Mouse (Mus musculus): ENCODE results near the gene Armc7. TPM values are rescaled to one million over a fixed set of nuclear protein-coding genes. Genes with fewer than 3 reads are reported as not detected.
A peak's percentile ranks its signal among the peaks of the same experiment; 100 is the strongest.
"Not testable (repeated sequence)": the region's sequence is repeated elsewhere in the genome, so short reads cannot be mapped to it uniquely, and the experiment has no call there.

Gene Armc7
- total and polyA plus RNA-seq, 3 experiments = 1.9 to 3.3 (median 2.7) TPM

GRCm38 (mm10) chr11:115518693-115519092, 43.2 kb downstream of the Armc7 start:
- 54% methylated on average over 9 of the region's 9 CpGs for WGBS
- Histone ChIP-seq H3K4me1 (ENCODE audit: control insufficient read depth, insufficient read depth, low read length) (peaks cover 2% of the 10 kb centered on the region; the same call in 1 of the 2 replicates), H3K27ac (no peak overlapping the region)

DNA sequence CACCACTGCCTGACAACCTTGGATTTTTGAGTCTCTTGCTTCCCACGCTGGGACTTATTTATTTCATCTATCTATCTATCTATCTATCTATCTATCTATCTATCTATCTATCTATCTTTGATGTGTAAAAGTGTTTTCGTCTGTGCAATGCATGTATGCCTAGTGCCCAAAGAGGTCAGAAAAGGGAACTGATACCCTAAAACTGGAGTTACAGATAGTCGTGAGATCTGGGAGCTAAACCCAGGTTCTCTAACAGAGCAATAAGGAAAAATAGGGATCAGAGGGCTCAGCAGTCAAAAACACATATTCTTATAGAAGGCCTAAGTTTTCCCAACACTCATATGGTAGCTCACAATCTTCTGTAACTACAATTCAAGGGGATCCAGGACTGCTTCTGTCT, 44.1 kb downstream of the Armc7 start:
- no peaks in the 10 kb centered on the region for H3K79me2 ChIP-seq (replicated peaks; ENCODE audit: control insufficient read depth, insufficient read depth, low read length)
- H3K4me1 ChIP-seq (ENCODE audit: control insufficient read depth, insufficient read depth, low read length) = peaks cover 2% of the 10 kb centered on the region; the same call in 1 of the 2 replicates
- H3K36me3 ChIP-seq (ENCODE audit: control insufficient read depth, insufficient read depth, low read length) = peaks cover 1% of the 10 kb centered on the region
- H3K4me3 ChIP-seq = no peak overlapping the region
- TF ChIP-seq EP300 (IDR thresholded peaks at IDR 0.05; ENCODE audit: insufficient read depth, low read depth, low read length) = no peak
- TF ChIP-seq CTCF (IDR thresholded peaks at IDR 0.05) = no peak
- TF ChIP-seq POLR2A (IDR thresholded peaks at IDR 0.05; ENCODE audit: insufficient read depth, low read depth, low read length) = no peak
- intact Hi-C loops (cut with DNase I) = no loop called here
- no peak overlapping the region for H3K9ac ChIP-seq (ENCODE audit: low read depth, low read length)
- no peaks in the 10 kb centered on the region for H3K27me3 ChIP-seq (ENCODE audit: control insufficient read depth, insufficient read depth, low read length)
- DNase-seq = no peak
- 75% methylated on average over 3 of the region's 3 CpGs for WGBS
- no peak overlapping the region for H3K27ac ChIP-seq

More at GRCm38 (mm10) chr11:115518693-115519092, 43.2 kb downstream of the Armc7 start:
- TF ChIP-seq POLR2A (IDR thresholded peaks at IDR 0.05; ENCODE audit: insufficient read depth, low read depth, low read length) (no peak), CTCF (IDR thresholded peaks at IDR 0.05) (no peak), EP300 (IDR thresholded peaks at IDR 0.05; ENCODE audit: insufficient read depth, low read depth, low read length) (no peak)
- Histone ChIP-seq H3K36me3 (ENCODE audit: control insufficient read depth, insufficient read depth, low read length) (no peaks in the 10 kb centered on the region), H3K27me3 (ENCODE audit: control insufficient read depth, insufficient read depth, low read length) (no peaks in the 10 kb centered on the region), H3K9ac (ENCODE audit: low read depth, low read length) (no peak overlapping the region), H3K4me3 (no peak overlapping the region), H3K79me2 (replicated peaks; ENCODE audit: control insufficient read depth, insufficient read depth, low read length) (no peaks in the 10 kb centered on the region)
- intact Hi-C loops (cut with DNase I) = no loop called here
- DNase-seq = no peak

GRCm38 (mm10) chr11:115520218-115520617, 44.8 kb downstream of the Armc7 start:
- intact Hi-C loops (cut with DNase I) = no loop called here
- no peak overlapping the region for H3K9ac ChIP-seq (ENCODE audit: low read depth, low read length)

GRCm38 (mm10) chr11:115521080-115521479, 45.6 kb downstream of the Armc7 start:
- no peak overlapping the region for H3K9ac ChIP-seq (ENCODE audit: low read depth, low read length)
- TF ChIP-seq EP300 (IDR thresholded peaks at IDR 0.05; ENCODE audit: insufficient read depth, low read depth, low read length) = no peak
- TF ChIP-seq CTCF (IDR thresholded peaks at IDR 0.05) = no peak
- no peaks in the 10 kb centered on the region for H3K79me2 ChIP-seq (replicated peaks; ENCODE audit: control insufficient read depth, insufficient read depth, low read length)
- no peak for DNase-seq
- peaks cover 2% of the 10 kb centered on the region; the same call in 1 of the 2 replicates for H3K4me1 ChIP-seq (ENCODE audit: control insufficient read depth, insufficient read depth, low read length)
- H3K4me3 ChIP-seq = no peak overlapping the region
- intact Hi-C loops (cut with DNase I) = no loop called here
- WGBS = 75% methylated on average over 4 of the region's 4 CpGs
- H3K36me3 ChIP-seq (ENCODE audit: control insufficient read depth, insufficient read depth, low read length) = peaks cover 12% of the 10 kb centered on the region
- H3K27me3 ChIP-seq (ENCODE audit: control insufficient read depth, insufficient read depth, low read length) = no peaks in the 10 kb centered on the region
- H3K27ac ChIP-seq = no peak overlapping the region

More at GRCm38 (mm10) chr11:115520218-115520617, 44.8 kb downstream of the Armc7 start:
- H3K27me3 ChIP-seq (ENCODE audit: control insufficient read depth, insufficient read depth, low read length) = no peaks in the 10 kb centered on the region
- WGBS = 63% methylated on average over 2 of the region's 2 CpGs
- peaks cover 7% of the 10 kb centered on the region for H3K36me3 ChIP-seq (ENCODE audit: control insufficient read depth, insufficient read depth, low read length)
- no peak overlapping the region for H3K4me3 ChIP-seq
- peak overlapping the region; percentile 57 for H3K27ac ChIP-seq
- H3K4me1 ChIP-seq (ENCODE audit: control insufficient read depth, insufficient read depth, low read length) = peaks cover 2% of the 10 kb centered on the region; the same call in 1 of the 2 replicates
- DNase-seq = no peak
- TF ChIP-seq CTCF (IDR thresholded peaks at IDR 0.05) (no peak), EP300 (IDR thresholded peaks at IDR 0.05; ENCODE audit: insufficient read depth, low read depth, low read length) (no peak), POLR2A (IDR thresholded peaks at IDR 0.05; ENCODE audit: insufficient read depth, low read depth, low read length) (no peak)
- H3K79me2 ChIP-seq (replicated peaks; ENCODE audit: control insufficient read depth, insufficient read depth, low read length) = no peaks in the 10 kb centered on the region

GRCm38 (mm10) chr11:115522238-115522637, 46.8 kb downstream of the Armc7 start:
- peaks cover 12% of the 10 kb centered on the region for H3K36me3 ChIP-seq (ENCODE audit: control insufficient read depth, insufficient read depth, low read length)
- WGBS = 92% methylated on average over 2 of the region's 2 CpGs
- H3K27me3 ChIP-seq (ENCODE audit: control insufficient read depth, insufficient read depth, low read length) = no peaks in the 10 kb centered on the region
- TF ChIP-seq CTCF (IDR thresholded peaks at IDR 0.05) (no peak), EP300 (IDR thresholded peaks at IDR 0.05; ENCODE audit: insufficient read depth, low read depth, low read length) (no peak), POLR2A (IDR thresholded peaks at IDR 0.05; ENCODE audit: insufficient read depth, low read depth, low read length) (no peak)
- H3K9ac ChIP-seq (ENCODE audit: low read depth, low read length) = no peak overlapping the region
- no peaks in the 10 kb centered on the region for H3K79me2 ChIP-seq (replicated peaks; ENCODE audit: control insufficient read depth, insufficient read depth, low read length)
- no peak overlapping the region for H3K4me3 ChIP-seq
- H3K27ac ChIP-seq = no peak overlapping the region
- intact Hi-C loops (cut with DNase I) = no loop called here
- peaks cover 2% of the 10 kb centered on the region; the same call in 1 of the 2 replicates for H3K4me1 ChIP-seq (ENCODE audit: control insufficient read depth, insufficient read depth, low read length)
- no peak for DNase-seq

DNA sequence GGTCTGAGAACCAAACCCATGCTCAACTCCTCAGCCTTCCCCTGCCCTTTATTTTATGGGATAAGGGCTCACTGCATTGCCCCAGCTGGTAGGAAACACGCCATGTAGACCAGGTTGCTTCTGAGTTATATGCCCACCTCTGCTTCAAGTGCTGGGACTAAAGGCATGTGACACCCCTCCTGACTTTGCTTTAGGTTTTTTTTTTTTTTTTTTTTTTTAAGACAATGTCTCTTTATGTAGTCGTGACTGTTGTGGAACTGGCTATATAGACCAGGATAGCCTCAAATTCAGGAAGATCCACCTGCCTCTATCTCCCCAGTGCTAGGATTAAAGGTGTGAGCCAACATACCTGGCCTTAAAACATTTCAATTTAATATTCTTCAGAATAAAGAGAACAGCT, 47.2 kb downstream of the Armc7 start:
- peaks cover 12% of the 10 kb centered on the region for H3K36me3 ChIP-seq (ENCODE audit: control insufficient read depth, insufficient read depth, low read length)

DNA sequence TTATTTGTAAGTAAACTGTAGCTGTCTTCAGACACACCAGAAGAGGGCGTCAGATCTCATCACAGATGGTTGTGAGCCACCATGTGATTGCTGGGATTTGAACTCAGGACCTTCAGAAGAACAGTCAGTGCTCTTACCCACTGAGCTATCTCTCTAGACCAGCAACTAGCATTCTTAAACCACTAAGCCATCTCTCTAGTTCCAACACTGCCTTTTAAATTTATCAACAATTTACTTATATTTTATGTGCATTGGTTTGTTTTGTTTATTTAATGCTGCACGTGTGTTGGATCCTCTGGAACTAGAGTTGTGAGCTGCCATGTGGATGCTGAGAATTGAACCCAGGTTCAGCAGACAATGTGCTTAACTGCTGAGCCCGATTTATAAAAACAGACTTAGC, 51.0 kb downstream of the Armc7 start:
- H3K9ac ChIP-seq (ENCODE audit: low read depth, low read length); H3K4me1 ChIP-seq (ENCODE audit: control insufficient read depth, insufficient read depth, low read length); H3K27ac ChIP-seq; DNase-seq; intact Hi-C loops (cut with DNase I); H3K27me3 ChIP-seq (ENCODE audit: control insufficient read depth, insufficient read depth, low read length); H3K4me3 ChIP-seq; H3K79me2 ChIP-seq (replicated peaks; ENCODE audit: control insufficient read depth, insufficient read depth, low read length): not testable (repeated sequence)
- WGBS = 88% methylated on average over 3 of the region's 3 CpGs
- peaks cover 17% of the 10 kb centered on the region for H3K36me3 ChIP-seq (ENCODE audit: control insufficient read depth, insufficient read depth, low read length)

More for the DNA sequence above, 47.2 kb downstream of the Armc7 start:
- H3K79me2 ChIP-seq (replicated peaks; ENCODE audit: control insufficient read depth, insufficient read depth, low read length) = no peaks in the 10 kb centered on the region
- H3K4me3 ChIP-seq = no peak overlapping the region
- H3K27ac ChIP-seq = no peak overlapping the region
- TF ChIP-seq POLR2A (IDR thresholded peaks at IDR 0.05; ENCODE audit: insufficient read depth, low read depth, low read length) (no peak), EP300 (IDR thresholded peaks at IDR 0.05; ENCODE audit: insufficient read depth, low read depth, low read length) (no peak), CTCF (IDR thresholded peaks at IDR 0.05) (no peak)
- no peak for DNase-seq
- peaks cover 2% of the 10 kb centered on the region; the same call in 1 of the 2 replicates for H3K4me1 ChIP-seq (ENCODE audit: control insufficient read depth, insufficient read depth, low read length)
- no peaks in the 10 kb centered on the region for H3K27me3 ChIP-seq (ENCODE audit: control insufficient read depth, insufficient read depth, low read length)
- no peak overlapping the region for H3K9ac ChIP-seq (ENCODE audit: low read depth, low read length)
- intact Hi-C loops (cut with DNase I) = no loop called here
- 75% methylated on average over 2 of the region's 2 CpGs for WGBS
